Mouse (Mus musculus) splenic B cell, adult 2 months (primary cell): Measurements from ENCODE around the gene Ephb2.

Experiments
- DNase-seq: peaks from one replicate; pipeline ENCODE4 v3.0.0-alpha.2; 2011; ENCODE audit warnings: low read depth, low spot score
- H3K27me3 ChIP-seq: 2 replicates; pipeline ENCODE4 v1.6.1; 2012; ENCODE audit warnings: mild to moderate bottlenecking, low read length, moderate library complexity, mixed read lengths; ENCODE audit not compliant: control insufficient read depth, poor library complexity, insufficient read depth, severe bottlenecking
- H3K36me3 ChIP-seq: 2 replicates; pipeline ENCODE4 v1.6.1; 2012; ENCODE audit warnings: mild to moderate bottlenecking, low read length, moderate library complexity, mixed read lengths; ENCODE audit not compliant: control insufficient read depth, poor library complexity, insufficient read depth, severe bottlenecking

Gene Ephb2

DNA sequence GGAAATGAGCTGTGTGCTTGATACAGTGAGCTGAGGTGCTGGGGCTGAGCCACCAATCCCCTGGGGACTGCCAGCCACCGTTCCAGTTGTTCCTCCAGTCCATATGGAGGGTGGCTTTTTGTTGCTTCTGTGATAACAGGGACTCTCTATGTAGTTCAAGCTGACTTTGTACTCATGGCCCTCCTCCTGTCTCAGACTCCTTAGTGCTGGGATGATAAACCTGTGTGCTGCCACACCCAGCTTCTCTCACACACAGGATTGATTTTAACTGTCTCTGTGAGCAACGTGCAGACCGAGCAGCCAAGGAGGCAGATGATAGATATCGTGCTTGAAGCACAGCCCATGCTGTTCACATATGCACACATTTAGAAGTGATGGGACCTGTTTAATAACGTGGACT is 16.3 kb upstream of the Ephb2 start:
- Histone ChIP-seq H3K36me3 (no peaks in the 10 kb centered on the region), H3K27me3 (no peaks in the 10 kb centered on the region)
- no peak for DNase-seq

DNA sequence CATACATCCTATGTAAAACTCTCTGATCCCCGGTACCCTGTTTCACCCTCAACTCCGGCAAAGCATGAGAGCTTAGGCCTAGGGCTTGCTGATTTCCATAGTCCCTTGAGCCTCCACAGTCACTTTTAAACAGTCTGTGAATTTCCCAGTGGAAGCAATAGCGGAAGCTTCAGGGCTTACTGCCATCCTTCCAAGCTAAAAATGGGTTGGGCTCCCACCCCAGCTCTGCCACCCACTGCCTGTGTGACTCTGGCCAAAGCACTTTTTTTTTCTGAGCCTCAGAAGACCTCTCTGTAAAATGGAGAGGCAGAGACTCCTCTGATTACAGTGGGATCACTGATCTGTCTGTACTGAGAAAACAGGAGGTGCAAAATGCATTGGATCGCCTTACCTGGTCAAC is 12.8 kb upstream of the Ephb2 start:
- no peaks in the 10 kb centered on the region for H3K36me3 ChIP-seq
- no peak for DNase-seq
- H3K27me3 ChIP-seq: no peaks in the 10 kb centered on the region

DNA sequence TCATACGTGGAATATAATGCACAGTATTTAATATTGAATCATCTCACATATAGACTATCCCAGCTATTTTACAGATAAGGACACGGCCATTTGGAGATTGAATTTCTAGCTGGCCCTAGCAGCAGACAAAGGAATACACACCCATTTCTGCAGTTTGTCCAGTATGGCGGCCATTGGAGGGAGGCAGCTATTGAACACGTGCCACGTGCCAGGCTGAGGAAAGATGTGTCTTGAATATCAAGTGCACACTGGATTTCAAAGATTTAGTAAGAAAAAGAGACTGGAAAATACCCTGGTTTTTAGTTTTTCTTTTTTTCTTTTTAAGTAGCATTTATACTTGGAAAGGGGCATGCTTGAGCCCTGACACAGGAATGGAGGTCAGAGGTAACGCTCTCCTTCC is 11.4 kb upstream of the Ephb2 start:
- Histone ChIP-seq H3K36me3 (no peaks in the 10 kb centered on the region), H3K27me3 (no peaks in the 10 kb centered on the region)
- no peak for DNase-seq

DNA sequence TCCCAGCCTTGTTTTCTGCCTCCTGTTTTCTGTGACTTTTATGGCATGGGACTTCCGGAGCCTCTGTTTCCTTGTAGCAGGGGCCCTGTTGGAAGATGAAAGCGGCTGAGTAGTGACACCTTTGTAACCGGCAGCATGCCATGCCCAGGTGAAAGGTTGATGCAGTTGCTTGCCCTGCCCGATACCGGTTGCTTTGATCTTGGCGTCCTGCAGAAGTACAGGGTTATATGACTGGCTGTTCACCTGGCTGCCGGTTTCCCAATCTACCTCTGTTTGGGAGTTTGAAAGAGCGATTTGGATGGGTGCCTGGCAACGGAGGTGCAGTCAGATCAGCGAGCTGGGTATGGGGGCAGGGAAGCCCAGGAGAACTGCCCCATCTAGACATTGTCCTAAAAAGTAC is 7.0 kb upstream of the Ephb2 start:
- H3K36me3 ChIP-seq: no peaks in the 10 kb centered on the region
- no peaks in the 10 kb centered on the region for H3K27me3 ChIP-seq
- no peak for DNase-seq

DNA sequence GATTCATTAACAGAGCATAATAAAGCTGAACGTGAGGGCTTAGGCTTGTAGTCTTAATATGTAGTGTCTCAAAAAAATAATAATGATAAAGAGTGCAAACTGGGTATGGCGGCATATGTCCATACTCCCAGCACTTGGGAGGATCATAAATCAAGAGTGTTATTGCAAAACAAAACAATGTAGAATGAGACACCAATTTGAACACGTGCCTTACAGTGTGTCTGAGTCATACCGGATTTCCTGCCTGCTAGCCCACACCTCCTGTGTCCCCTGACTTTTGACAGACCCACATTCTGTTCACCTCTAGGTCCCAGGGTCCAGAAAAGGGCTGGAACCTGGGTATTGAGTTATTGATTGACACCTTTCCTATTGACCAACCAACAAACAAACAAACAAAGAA is 6.2 kb upstream of the Ephb2 start:
- H3K36me3 ChIP-seq: no peaks in the 10 kb centered on the region
- no peaks in the 10 kb centered on the region for H3K27me3 ChIP-seq
- DNase-seq: no peak

DNA sequence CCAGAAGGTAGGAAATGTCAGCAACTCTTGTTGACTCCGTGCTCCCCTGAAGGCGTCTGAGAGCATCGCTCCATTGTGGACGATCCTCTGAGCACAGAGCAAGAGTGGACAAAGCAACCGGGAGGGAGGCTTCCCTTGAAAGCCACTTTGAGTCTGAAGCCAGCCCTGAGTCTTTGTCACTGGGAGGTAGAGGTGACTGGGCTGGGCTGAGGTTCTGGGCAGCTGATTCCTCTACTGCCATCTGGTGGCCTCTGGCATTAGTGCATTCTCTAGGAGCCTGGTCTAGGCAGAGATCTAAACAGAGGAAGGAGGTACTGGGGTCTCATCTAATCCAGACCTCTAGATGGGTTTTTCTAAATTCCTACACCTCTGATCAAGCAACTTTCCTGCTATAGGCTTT is 5.3 kb upstream of the Ephb2 start:
- Histone ChIP-seq H3K27me3 (no peaks in the 10 kb centered on the region), H3K36me3 (no peaks in the 10 kb centered on the region)
- peak; percentile 72 for DNase-seq

DNA sequence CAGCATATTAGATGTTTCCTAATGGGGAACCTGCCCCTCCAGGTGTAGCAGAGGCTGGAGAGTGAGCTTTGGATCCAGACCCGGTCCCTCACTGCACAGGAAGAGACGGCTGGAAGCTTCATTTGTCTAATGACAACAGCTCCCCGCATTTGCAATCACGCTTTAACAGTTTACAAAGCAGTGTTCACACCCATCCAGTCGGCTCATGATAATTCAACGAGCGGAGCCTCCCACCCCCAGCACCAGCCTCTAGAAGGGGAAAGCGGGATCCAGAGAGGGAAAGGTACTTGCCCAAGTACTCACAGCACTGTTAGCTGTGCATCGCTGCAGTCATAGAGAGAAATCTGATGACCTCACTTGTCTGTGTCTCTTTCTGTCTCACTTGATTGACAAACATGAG is 2.7 kb upstream of the Ephb2 start:
- no peaks in the 10 kb centered on the region; the same call in 1 of the 2 replicates for H3K27me3 ChIP-seq
- H3K36me3 ChIP-seq: no peaks in the 10 kb centered on the region
- no peak for DNase-seq

DNA sequence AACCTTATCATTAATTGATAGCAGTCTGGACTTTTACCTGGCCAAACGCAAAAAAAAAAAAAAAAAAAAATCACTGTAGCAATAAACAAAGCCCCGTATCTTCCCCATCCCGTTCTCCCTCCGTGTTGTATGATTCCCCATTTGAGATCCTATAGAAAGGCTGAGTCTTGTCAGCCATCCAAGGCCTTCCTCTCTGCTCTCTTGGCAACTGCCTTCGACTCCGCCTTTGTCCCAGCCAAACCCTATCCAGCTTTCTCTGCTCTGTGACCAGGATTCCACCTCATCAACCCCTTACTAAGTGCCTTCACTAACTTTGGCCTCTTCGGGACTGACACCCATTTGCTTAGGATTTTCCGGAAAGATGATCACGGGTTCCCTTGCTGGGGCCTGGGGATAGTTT is 2.2 kb upstream of the Ephb2 start:
- no peak for DNase-seq
- Histone ChIP-seq H3K27me3 (no peaks in the 10 kb centered on the region; the same call in 1 of the 2 replicates), H3K36me3 (no peaks in the 10 kb centered on the region)

DNA sequence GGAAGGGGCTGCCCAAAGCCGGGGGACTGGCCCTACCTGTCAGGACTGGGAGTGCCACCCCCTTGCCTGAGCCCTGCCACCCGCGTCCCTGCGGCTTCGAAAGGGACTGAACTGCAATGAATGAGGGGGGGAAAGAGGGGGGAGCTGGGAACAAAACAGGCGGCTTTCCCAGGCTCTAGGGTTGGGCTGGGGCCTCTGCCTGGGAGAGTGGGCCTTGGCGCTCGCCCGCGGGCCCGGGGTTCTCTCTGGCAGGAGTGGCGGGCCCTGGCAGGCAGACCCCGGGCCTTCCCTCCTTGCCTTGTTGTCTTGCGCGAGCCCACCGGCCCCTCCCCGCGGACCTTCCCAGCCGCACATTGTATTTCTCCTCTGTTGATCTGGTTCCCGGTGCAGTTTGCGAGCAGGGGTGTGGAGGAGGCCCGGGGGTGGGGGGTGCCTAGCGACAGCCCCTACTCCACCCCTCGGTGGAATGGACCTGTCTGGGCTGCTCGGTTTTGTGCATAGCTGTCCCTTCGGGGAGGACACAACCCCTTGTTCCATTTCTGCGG is 671 bp upstream of the Ephb2 start:
- no peak for DNase-seq
- no peaks in the 10 kb centered on the region; the same call in 1 of the 2 replicates for H3K27me3 ChIP-seq
- H3K36me3 ChIP-seq: no peaks in the 10 kb centered on the region

DNA sequence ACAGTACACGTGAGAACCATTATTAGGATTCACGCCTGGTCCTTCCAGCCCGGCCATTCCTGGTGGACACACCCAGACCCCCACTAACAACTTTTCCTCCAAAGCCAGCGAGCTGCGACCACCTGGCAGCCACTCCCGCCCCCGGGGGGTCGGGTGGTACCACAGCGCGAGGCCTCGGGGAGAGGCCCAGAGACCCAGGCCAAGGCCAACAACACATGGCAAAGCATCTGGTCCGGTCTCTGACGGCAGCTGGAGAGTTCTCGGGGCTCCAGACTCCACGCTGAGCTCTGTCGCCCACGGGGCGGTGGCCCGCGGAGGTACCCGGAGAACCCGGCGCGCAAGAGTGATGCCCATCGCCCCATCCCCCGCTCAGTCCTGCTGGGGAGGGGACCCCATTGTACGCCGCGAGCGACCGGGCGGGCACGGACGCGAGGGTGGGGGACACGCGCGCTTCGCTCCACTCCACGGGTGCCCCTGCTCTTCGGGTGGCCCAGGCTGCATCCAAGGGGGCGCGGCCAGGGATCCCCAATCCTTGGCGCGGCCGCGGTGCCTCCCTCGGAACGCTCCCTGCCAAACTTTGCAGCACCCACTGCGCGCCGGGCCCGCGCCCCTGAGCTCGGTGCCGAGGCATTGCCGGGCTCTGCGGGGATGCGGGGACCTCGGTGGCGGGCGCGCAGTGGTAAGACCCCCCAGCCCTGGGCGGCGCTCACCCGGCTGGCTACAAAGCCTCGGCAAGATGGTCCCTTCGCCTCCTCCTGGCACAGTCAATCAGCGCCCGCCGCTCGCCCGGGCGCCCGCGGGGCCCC is 770 bp downstream of the Ephb2 start:
- no peaks in the 10 kb centered on the region; the same call in 1 of the 2 replicates for H3K27me3 ChIP-seq
- DNase-seq: no peak
- H3K36me3 ChIP-seq: no peaks in the 10 kb centered on the region

DNA sequence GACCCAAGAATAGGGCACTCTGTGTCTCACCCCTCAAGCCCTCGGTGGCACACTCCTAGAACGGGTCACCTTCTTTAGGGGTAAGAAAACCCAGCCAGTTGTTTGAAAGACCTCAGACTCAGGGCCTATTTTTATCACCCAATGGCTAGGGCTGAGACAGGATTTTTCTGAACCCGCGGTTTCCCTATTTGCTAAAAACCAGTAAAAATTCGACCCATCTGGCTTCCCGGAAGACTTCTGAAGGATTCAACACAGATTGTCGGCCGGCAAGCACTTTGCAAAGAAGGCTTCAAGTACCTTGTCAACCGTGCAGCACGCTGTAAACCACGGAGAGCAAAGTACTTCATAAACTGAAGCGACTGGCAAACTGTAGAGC is 1.4 kb downstream of the Ephb2 start:
- Histone ChIP-seq H3K27me3 (no peaks in the 10 kb centered on the region; the same call in 1 of the 2 replicates), H3K36me3 (no peaks in the 10 kb centered on the region)
- no peak for DNase-seq

DNA sequence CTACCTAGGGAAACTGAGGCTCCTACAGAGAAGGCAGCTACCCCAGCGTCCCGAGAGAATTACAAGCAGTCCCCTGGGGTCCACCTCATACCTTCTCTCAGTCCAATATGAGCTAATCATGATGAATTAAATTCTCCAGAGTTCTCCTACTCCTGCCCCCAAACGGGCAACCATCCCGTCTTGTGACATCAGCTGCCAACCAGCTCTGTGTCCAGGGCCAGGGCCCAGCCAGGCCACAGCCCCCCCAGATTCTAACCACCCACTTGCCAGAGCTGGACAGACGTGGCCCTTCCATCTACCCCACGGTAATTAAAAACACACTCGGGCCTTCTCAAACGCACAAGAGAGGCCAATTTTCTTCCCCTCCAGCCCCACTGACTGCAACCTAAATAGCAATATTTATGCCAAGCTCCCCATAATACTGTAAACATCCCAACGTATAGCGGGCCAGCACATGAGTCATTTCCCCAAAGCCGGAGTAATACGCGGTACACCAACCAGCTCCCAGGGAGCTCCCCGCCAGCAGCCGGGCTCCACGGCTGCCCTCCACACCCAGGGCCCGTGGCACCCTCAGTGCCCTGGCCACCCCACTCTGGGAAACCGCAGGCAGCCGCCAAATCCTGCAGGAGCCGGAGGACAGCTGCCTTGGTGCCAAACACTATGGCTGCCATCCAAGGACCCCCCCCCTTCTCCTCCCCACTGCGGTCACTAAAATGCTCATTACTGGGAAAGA is 2.0 kb downstream of the Ephb2 start:
- DNase-seq: no peak
- H3K36me3 ChIP-seq: no peaks in the 10 kb centered on the region
- no peaks in the 10 kb centered on the region; the same call in 1 of the 2 replicates for H3K27me3 ChIP-seq

DNA sequence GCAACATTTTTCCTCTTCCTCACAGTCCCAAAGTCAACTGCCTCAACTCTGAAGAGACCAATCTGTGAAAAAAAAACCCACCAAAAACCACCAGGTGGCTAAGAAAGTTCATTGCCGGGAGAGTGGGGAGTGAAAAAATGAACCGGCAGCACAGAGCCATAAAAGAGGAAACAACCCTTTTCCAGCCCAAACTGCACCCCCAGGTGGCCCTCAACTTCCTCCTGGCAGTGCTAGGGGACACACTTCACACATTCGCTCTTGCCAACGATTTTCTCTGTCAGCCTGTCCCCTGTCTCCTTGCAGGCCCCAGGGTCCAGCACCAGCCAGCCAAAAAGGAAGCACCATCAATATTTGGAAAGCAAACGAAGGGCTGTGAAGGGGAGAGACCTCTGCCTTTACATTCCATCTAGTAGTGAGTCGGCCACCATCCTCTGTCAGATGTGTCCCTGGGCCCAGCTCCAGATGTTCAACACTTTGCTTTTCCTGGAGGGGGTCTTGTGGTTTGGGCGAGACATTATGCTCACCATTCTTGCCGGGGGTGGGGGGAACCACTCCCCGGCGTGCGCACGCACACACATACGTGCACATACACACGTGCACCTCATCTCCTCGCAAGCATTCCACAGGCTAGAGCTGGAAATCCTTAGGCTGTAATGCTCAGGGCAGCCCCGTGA is 3.1 kb downstream of the Ephb2 start:
- DNase-seq: peak; percentile 43

DNA sequence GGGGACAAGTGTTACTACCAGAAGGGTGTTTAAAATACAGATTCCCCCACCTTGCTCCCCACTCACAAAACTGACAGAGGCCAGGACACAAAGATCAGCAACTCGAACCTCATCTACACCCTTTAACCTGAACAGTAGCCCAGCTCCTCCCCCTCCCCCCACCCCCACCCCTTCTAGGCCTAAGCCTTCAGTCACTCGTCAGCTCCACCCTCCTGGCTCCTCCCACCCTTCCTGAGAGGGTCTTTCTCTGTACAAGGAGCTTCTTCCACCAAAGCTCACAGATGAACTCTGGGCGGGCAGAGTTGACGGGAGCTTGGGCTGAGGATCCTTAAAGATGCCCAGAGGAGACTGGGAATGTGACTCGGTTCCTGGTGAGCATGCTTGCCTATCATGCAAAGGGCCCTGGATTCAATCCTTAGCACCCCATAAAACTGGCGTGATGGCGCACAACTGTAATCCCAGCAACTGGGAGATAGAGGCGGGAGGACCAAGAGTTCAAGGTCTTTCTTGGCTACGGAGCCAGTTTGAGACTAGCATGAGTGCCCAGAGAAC is 5.4 kb downstream of the Ephb2 start:
- DNase-seq: no peak
- Histone ChIP-seq H3K36me3 (no peaks in the 10 kb centered on the region), H3K27me3 (no peaks in the 10 kb centered on the region; the same call in 1 of the 2 replicates)

More for the DNA sequence above, 3.1 kb downstream of the Ephb2 start:
- Histone ChIP-seq H3K27me3 (no peaks in the 10 kb centered on the region; the same call in 1 of the 2 replicates), H3K36me3 (no peaks in the 10 kb centered on the region)
